Mouse (Mus musculus) gastrocnemius, adult 18-20 months (tissue): ENCODE data around the gene Selenow. TPM values are rescaled to one million over a fixed set of nuclear protein-coding genes. Genes with fewer than 3 reads are reported as not detected.
"Not testable (repeated sequence)": the region's sequence is repeated elsewhere in the genome, so short reads cannot be mapped to it uniquely, and the experiment has no call there.

ENCODE experiments used
- DNase-seq: peaks from one replicate; pipeline ENCODE4 v3.0.0; 2021; ENCODE audit warnings: low spot score
- total RNA-seq, 2 experiments: library from RNA; stranded (reverse); gene quantifications; 2 replicates each; pipeline ENCODE4 v1.2.3; 2021

Selenow gene
- total RNA-seq, 2 experiments from 2014 or later: 1,514 to 1,837 TPM

- no peak for DNase-seq
These were observed 25.6 kb upstream of the Selenow start for GRCm38 (mm10) chr7:15947653-15948260.

GRCm38 (mm10) chr7:15945721-15946536, 23.7 kb upstream of the Selenow start, which contains the start of gene Nop53:
Nop53 (minus strand) TSS chr7:15946074.
- peak; percentile 93 for DNase-seq

- no peak for DNase-seq
These were observed 23.0 kb upstream of the Selenow start for GRCm38 (mm10) chr7:15945211-15945610.

GRCm38 (mm10) chr7:15944311-15944710, 22.1 kb upstream of the Selenow start:
- DNase-seq: no peak

- no peak for DNase-seq
These were observed 16.4 kb upstream of the Selenow start for GRCm38 (mm10) chr7:15938621-15939020.

GRCm38 (mm10) chr7:15937491-15937890, 15.3 kb upstream of the Selenow start:
- no peak for DNase-seq

- peak; percentile 60 for DNase-seq
These were observed 11.5 kb upstream of the Selenow start for GRCm38 (mm10) chr7:15933437-15934359.

- DNase-seq: no peak
These were observed 9.4 kb upstream of the Selenow start for GRCm38 (mm10) chr7:15931635-15932034.

GRCm38 (mm10) chr7:15930543-15930942, 8.3 kb upstream of the Selenow start:
- no peak for DNase-seq

GRCm38 (mm10) chr7:15929910-15930309, 7.7 kb upstream of the Selenow start:
- peak; percentile 73 for DNase-seq

- peak; percentile 84 for DNase-seq
These were observed 406 bp downstream of the Selenow start for GRCm38 (mm10) chr7:15921796-15922195.

GRCm38 (mm10) chr7:15920645-15921190, 1.5 kb downstream of the Selenow start:
- no peak for DNase-seq

GRCm38 (mm10) chr7:15919947-15920346, 2.3 kb downstream of the Selenow start:
- DNase-seq: no peak

- no peak for DNase-seq
These were observed 3.8 kb downstream of the Selenow start for GRCm38 (mm10) chr7:15918371-15918770.

- no peak for DNase-seq
These were observed 5.2 kb downstream of the Selenow start for GRCm38 (mm10) chr7:15916996-15917395.

GRCm38 (mm10) chr7:15916134-15916723, 6.0 kb downstream of the Selenow start:
- no peak for DNase-seq

GRCm38 (mm10) chr7:15915695-15916094, 6.5 kb downstream of the Selenow start:
- not testable (repeated sequence) for DNase-seq

- DNase-seq: no peak
These were observed 7.5 kb downstream of the Selenow start for GRCm38 (mm10) chr7:15914751-15915150.

GRCm38 (mm10) chr7:15914252-15914651, 8.0 kb downstream of the Selenow start:
- peak; percentile 50 for DNase-seq

- DNase-seq: peak; percentile 76
These were observed 10.0 kb downstream of the Selenow start for GRCm38 (mm10) chr7:15912183-15912582.

- DNase-seq: no peak
These were observed 11.7 kb downstream of the Selenow start for GRCm38 (mm10) chr7:15910521-15910920.
